Mouse (Mus musculus) adrenal gland, postnatal 10 days (tissue): ENCODE results near the gene Pnpla3. TPM values are rescaled to one million over a fixed set of nuclear protein-coding genes. Genes with fewer than 3 reads are reported as not detected.
A peak's percentile ranks its signal among the peaks of the same experiment; 100 is the strongest.
"Not testable (repeated sequence)": the region's sequence is repeated elsewhere in the genome, so short reads cannot be mapped to it uniquely, and the experiment has no call there.

ENCODE experiments used
- DNase-seq: peaks from one replicate; pipeline ENCODE4 v3.0.0; 2021; ENCODE audit warnings: mixed read lengths
- long read RNA-seq, 2 experiments: library from polyadenylated mRNA; stranded (forward); transcript quantifications; one replicate each; pipeline ENCODE4 v2.0.0; 2021
- total RNA-seq, 2 experiments: library from RNA; stranded (reverse); gene quantifications; 2 replicates each; pipeline ENCODE4 v1.2.3; 2021

Pnpla3 gene
- total RNA-seq = 10 to 100 TPM; 47.6 to 65.6 TPM
- long read RNA-seq, experiment 1, partial matches to known transcripts = 11 of 48 reads
- long read RNA-seq, experiment 1, other reads (novel, unspliced or antisense) = 36 of 48 reads
- long read RNA-seq, experiment 2, partial matches to known transcripts = 2 of 25 reads
- long read RNA-seq, experiment 2, other reads (novel, unspliced or antisense) = 23 of 25 reads

- DNase-seq = peak; percentile 97
Measured at GRCm38 (mm10) chr15:84167600-84167999, at the start of gene Pnpla3. Pnpla3 (plus strand) TSS chr15:84167837.

- peak; percentile 56 for DNase-seq
Measured at GRCm38 (mm10) chr15:84120612-84121011, 47.0 kb upstream of the Pnpla3 start.

- DNase-seq = peak; percentile 28
Measured at GRCm38 (mm10) chr15:84121036-84121435, 46.6 kb upstream of the Pnpla3 start.

- no peak for DNase-seq
Measured at GRCm38 (mm10) chr15:84123075-84123474, 44.6 kb upstream of the Pnpla3 start, which contains the start of gene Pnpla5. Pnpla5 (minus strand) TSS chr15:84123175.

GRCm38 (mm10) chr15:84124086-84124485, 43.6 kb upstream of the Pnpla3 start:
- DNase-seq = no peak

- no peak for DNase-seq
Measured at GRCm38 (mm10) chr15:84126447-84126846, 41.2 kb upstream of the Pnpla3 start.

- DNase-seq = no peak
Measured at GRCm38 (mm10) chr15:84126871-84127270, 40.8 kb upstream of the Pnpla3 start.

- peak; percentile 78 for DNase-seq
Measured at GRCm38 (mm10) chr15:84131096-84131786, 36.4 kb upstream of the Pnpla3 start.

- DNase-seq = peak; percentile 68
Measured at GRCm38 (mm10) chr15:84131971-84132370, 35.7 kb upstream of the Pnpla3 start.

- DNase-seq = peak; percentile 59
Measured at GRCm38 (mm10) chr15:84133440-84133839, 34.2 kb upstream of the Pnpla3 start.

- DNase-seq = peak; percentile 32
Measured at GRCm38 (mm10) chr15:84135472-84135871, 32.2 kb upstream of the Pnpla3 start.

- DNase-seq = no peak
Measured at GRCm38 (mm10) chr15:84136473-84137415, 30.9 kb upstream of the Pnpla3 start.

- no peak for DNase-seq
Measured at GRCm38 (mm10) chr15:84139592-84140005, 28.0 kb upstream of the Pnpla3 start.

- DNase-seq = no peak
Measured at GRCm38 (mm10) chr15:84140109-84140508, 27.5 kb upstream of the Pnpla3 start.

- no peak for DNase-seq
Measured at GRCm38 (mm10) chr15:84140929-84141328, 26.7 kb upstream of the Pnpla3 start.

GRCm38 (mm10) chr15:84156158-84156557, 11.5 kb upstream of the Pnpla3 start:
- DNase-seq = no peak

- DNase-seq = not testable (repeated sequence)
Measured at GRCm38 (mm10) chr15:84157530-84157929, 10.1 kb upstream of the Pnpla3 start.

- peak; percentile 28 for DNase-seq
Measured at GRCm38 (mm10) chr15:84161871-84162270, 5.8 kb upstream of the Pnpla3 start.

GRCm38 (mm10) chr15:84166818-84167217, 819 bp upstream of the Pnpla3 start:
- DNase-seq = no peak

- peak; percentile 50 for DNase-seq
Measured at GRCm38 (mm10) chr15:84168170-84169161, 829 bp downstream of the Pnpla3 start.

GRCm38 (mm10) chr15:84169511-84169910, 1.9 kb downstream of the Pnpla3 start:
- no peak for DNase-seq
